Mouse (Mus musculus) spleen, adult 2 months (tissue): ENCODE results near the gene Rpgrip1l.

Experiments
- CTCF ChIP-seq: fragments of 200-500 bp; IDR thresholded peaks from 2 replicates; pipeline ENCODE4 v1.5.1; 2011; ENCODE audit warnings: mild to moderate bottlenecking, inconsistent platforms; ENCODE audit not compliant: insufficient read depth, insufficient read length, insufficient replicate concordance; ENCODE audit errors: extremely low read depth
- POLR2A ChIP-seq: fragments of 200-500 bp; IDR thresholded peaks from 2 replicates; pipeline ENCODE4 v1.6.1; 2011; ENCODE audit warnings: low read depth, low read length, inconsistent platforms

GRCm38 (mm10) chr8:91326018-91326417, 13.0 kb upstream of the Rpgrip1l start:
- TF ChIP-seq CTCF (no peak), POLR2A (no peak)
